Mouse (Mus musculus): ENCODE measurements around the gene Rgs9. TPM values are rescaled to one million over a fixed set of nuclear protein-coding genes. Genes with fewer than 3 reads are reported as not detected.

Rgs9 gene
- polyA plus RNA-seq, 1 experiment from 2014 or later = 3.6 TPM

GRCm38 (mm10) chr11:109187631-109188184 is 110.2 kb downstream of the Rgs9 start:
- no peak overlapping the region for H3K4me2 ChIP-seq (replicated peaks)
- no peaks in the 10 kb centered on the region for H3K4me1 ChIP-seq (replicated peaks)
- no peaks in the 10 kb centered on the region for H3K9me3 ChIP-seq
- H3K27ac ChIP-seq = no peak overlapping the region
- no peak overlapping the region for H3K9ac ChIP-seq
- 49% methylated on average over 6 of the region's 6 CpGs for WGBS
- no peak overlapping the region for H3K4me3 ChIP-seq (replicated peaks)
- no peaks in the 10 kb centered on the region for H3K27me3 ChIP-seq (replicated peaks)
- peak; percentile 92 for ATAC-seq
- H3K36me3 ChIP-seq = no peaks in the 10 kb centered on the region

GRCm38 (mm10) chr11:109181118-109181517 is 116.8 kb downstream of the Rgs9 start:
- Histone ChIP-seq H3K4me1 (replicated peaks) (peaks cover 15% of the 10 kb centered on the region), H3K9me3 (no peaks in the 10 kb centered on the region), H3K27ac (no peak overlapping the region), H3K4me2 (replicated peaks) (no peak overlapping the region), H3K4me3 (replicated peaks) (no peak overlapping the region), H3K9ac (no peak overlapping the region), H3K27me3 (replicated peaks) (no peaks in the 10 kb centered on the region), H3K36me3 (no peaks in the 10 kb centered on the region)
- peak; percentile 60 for ATAC-seq
- 40% methylated on average over 7 of the region's 7 CpGs for WGBS

- no peaks in the 10 kb centered on the region for H3K27me3 ChIP-seq (replicated peaks)
- H3K4me1 ChIP-seq (replicated peaks) = peaks cover 15% of the 10 kb centered on the region
- no peaks in the 10 kb centered on the region for H3K9me3 ChIP-seq
- no peak overlapping the region for H3K27ac ChIP-seq
- no peak overlapping the region for H3K4me2 ChIP-seq (replicated peaks)
- ATAC-seq = peak; percentile 75
- no peaks in the 10 kb centered on the region for H3K36me3 ChIP-seq
- H3K4me3 ChIP-seq (replicated peaks) = no peak overlapping the region
- 63% methylated on average over 11 of the region's 11 CpGs for whole genome bisulfite sequencing
- H3K9ac ChIP-seq = no peak overlapping the region
Measured at GRCm38 (mm10) chr11:109180290-109180689, 117.6 kb downstream of the Rgs9 start.

- Histone ChIP-seq H3K4me2 (replicated peaks) (no peak overlapping the region), H3K4me1 (replicated peaks) (peaks cover 15% of the 10 kb centered on the region), H3K27me3 (replicated peaks) (no peaks in the 10 kb centered on the region), H3K9me3 (no peaks in the 10 kb centered on the region), H3K36me3 (no peaks in the 10 kb centered on the region), H3K27ac (no peak overlapping the region), H3K9ac (no peak overlapping the region), H3K4me3 (replicated peaks) (no peak overlapping the region)
- 55% methylated on average over 8 of the region's 8 CpGs for WGBS
- ATAC-seq = 0 out of 2 replicates have a peak, but pooled peaks have one; percentile 52
Measured at GRCm38 (mm10) chr11:109178788-109179518, 119.0 kb downstream of the Rgs9 start.

GRCm38 (mm10) chr11:109175376-109175969 is 122.5 kb downstream of the Rgs9 start:
- ATAC-seq = no peak
- WGBS = 86% methylated on average over 8 of the region's 8 CpGs

More at GRCm38 (mm10) chr11:109175376-109175969, 122.5 kb downstream of the Rgs9 start:
- H3K4me2 ChIP-seq (replicated peaks) = no peak overlapping the region
- H3K36me3 ChIP-seq = no peaks in the 10 kb centered on the region
- H3K9ac ChIP-seq = no peak overlapping the region
- no peaks in the 10 kb centered on the region for H3K9me3 ChIP-seq
- no peaks in the 10 kb centered on the region for H3K27me3 ChIP-seq (replicated peaks)
- no peak overlapping the region for H3K27ac ChIP-seq
- H3K4me3 ChIP-seq (replicated peaks) = no peak overlapping the region
- H3K4me1 ChIP-seq (replicated peaks) = 0 out of 2 replicates have a peak, but pooled peaks cover 6% of the 10 kb centered on the region

Other genes with a start within 250 kb of the Rgs9 start
- not detected in 2 replicates for gene E030025P04Rik, start 153.8 kb downstream of the Rgs9 start, polyA plus RNA-seq (2015; fragmentation: Nextera tagmentation; extraction: Ambion mirVana)
- gene Gna13, start 64.7 kb upstream of the Rgs9 start, polyA plus RNA-seq (2015; fragmentation: Nextera tagmentation; extraction: Ambion mirVana) = 32.2 and 32.7 TPM in 2 replicates
- gene 9930022D16Rik, start 115.8 kb upstream of the Rgs9 start, polyA plus RNA-seq (2015; fragmentation: Nextera tagmentation; extraction: Ambion mirVana) = not detected in 2 replicates
- gene Amz2, start 127.8 kb upstream of the Rgs9 start, polyA plus RNA-seq (2015; fragmentation: Nextera tagmentation; extraction: Ambion mirVana) = 38.4 and 38.9 TPM in 2 replicates
- 3.3 and 3.6 TPM in 2 replicates for gene Arsg, start 175.2 kb upstream of the Rgs9 start, polyA plus RNA-seq (2015; fragmentation: Nextera tagmentation; extraction: Ambion mirVana)
- gene Slc16a6, start 175.5 kb upstream of the Rgs9 start, polyA plus RNA-seq (2015; fragmentation: Nextera tagmentation; extraction: Ambion mirVana) = 15.4 and 16.6 TPM in 2 replicates

All from intestine, embryonic 15.5 days (tissue).